Mouse (Mus musculus): ENCODE measurements around the gene Ifnar1. TPM values are rescaled to one million over a fixed set of nuclear protein-coding genes. Genes with fewer than 3 reads are reported as not detected.
"Not testable (repeated sequence)": the region's sequence is repeated elsewhere in the genome, so short reads cannot be mapped to it uniquely, and the experiment has no call there.

Ifnar1 gene
- total RNA-seq, 2 experiments from 2014 or later, result 48.8 to 55.6 TPM

- DNase-seq (ENCODE audit: extremely low spot score in 1 of 2, low spot score in 1 of 2), result no peak
Measured at GRCm38 (mm10) chr16:91496766-91497165, 11.7 kb downstream of the Ifnar1 start.

- no peak for DNase-seq (ENCODE audit: extremely low spot score in 1 of 2, low spot score in 1 of 2)
Measured at GRCm38 (mm10) chr16:91498041-91498440, 13.0 kb downstream of the Ifnar1 start.

GRCm38 (mm10) chr16:91504701-91505100 is 19.7 kb downstream of the Ifnar1 start:
- DNase-seq (ENCODE audit: extremely low spot score in 1 of 2, low spot score in 1 of 2), result no peak

DNA sequence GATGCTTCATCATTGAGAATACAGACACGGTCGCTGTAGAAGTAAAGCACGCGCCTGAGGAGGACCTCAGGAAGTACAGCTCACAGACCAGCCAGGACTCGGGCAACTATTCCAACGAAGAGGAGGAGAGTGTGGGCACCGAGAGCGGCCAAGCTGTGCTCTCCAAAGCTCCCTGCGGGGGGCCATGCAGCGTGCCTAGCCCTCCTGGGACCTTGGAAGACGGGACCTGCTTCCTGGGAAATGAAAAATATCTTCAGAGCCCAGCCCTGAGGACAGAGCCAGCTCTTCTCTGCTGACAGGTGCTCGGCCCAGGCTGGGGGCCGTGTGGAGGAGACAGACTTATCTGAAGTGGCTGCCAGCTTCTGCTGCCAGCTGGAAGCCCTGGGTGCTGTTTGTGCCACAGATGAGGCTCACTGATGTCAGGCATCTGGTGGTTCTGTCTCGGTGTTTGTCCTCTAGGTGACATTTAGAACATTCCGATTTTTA is 20.1 kb downstream of the Ifnar1 start:
- no peak for DNase-seq (ENCODE audit: extremely low spot score in 1 of 2, low spot score in 1 of 2)

DNA sequence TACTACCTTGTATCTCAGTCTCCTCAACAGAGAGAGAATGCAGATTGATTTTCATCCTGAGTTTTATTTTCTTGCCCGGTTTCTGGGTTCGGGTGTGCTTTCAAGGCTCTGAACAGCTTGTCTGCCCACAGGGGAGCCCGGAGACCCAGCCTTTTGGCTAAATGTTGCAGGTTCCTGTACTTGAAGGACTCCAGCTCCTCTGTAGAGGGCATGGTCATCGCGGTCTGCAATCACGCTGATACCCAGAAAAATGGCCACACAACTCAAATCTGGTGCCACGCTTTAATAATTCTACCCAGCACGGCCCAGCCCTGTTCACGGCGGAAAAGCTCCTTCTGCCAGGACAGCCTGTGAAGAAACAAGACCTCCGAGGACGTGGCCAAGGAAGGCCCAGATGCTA is 21.4 kb downstream of the Ifnar1 start:
- no peak for DNase-seq (ENCODE audit: extremely low spot score in 1 of 2, low spot score in 1 of 2)

- peak; percentile 76 to 93 for DNase-seq (ENCODE audit: extremely low spot score in 1 of 2, low spot score in 1 of 2)
Measured at GRCm38 (mm10) chr16:91512161-91512787, 27.2 kb downstream of the Ifnar1 start.

- DNase-seq (ENCODE audit: extremely low spot score in 1 of 2, low spot score in 1 of 2), result no peak
Measured at GRCm38 (mm10) chr16:91513099-91513498, 28.1 kb downstream of the Ifnar1 start.

- DNase-seq (ENCODE audit: extremely low spot score in 1 of 2, low spot score in 1 of 2), result no peak
Measured at GRCm38 (mm10) chr16:91517020-91517419, 32.0 kb downstream of the Ifnar1 start.

DNA sequence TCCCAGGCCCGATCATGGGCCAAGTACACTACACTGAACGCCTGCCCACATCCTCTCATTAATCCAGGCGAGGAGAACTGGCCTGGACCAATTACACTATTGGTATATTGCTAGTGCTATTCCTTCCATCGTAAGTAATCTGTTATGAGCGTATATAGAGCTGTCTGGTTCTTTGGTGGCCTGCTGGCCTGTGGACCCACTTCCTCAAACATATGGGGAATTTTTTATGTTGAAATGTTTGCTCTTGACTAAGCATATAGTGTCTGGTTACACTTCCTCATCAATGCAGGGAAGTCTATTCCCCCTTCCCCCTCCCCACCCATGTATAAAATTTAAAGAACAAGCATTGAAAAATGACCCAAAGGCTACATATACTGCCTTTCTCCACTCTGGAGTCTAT is 37.0 kb downstream of the Ifnar1 start:
- DNase-seq (ENCODE audit: extremely low spot score in 1 of 2, low spot score in 1 of 2), result no peak

DNA sequence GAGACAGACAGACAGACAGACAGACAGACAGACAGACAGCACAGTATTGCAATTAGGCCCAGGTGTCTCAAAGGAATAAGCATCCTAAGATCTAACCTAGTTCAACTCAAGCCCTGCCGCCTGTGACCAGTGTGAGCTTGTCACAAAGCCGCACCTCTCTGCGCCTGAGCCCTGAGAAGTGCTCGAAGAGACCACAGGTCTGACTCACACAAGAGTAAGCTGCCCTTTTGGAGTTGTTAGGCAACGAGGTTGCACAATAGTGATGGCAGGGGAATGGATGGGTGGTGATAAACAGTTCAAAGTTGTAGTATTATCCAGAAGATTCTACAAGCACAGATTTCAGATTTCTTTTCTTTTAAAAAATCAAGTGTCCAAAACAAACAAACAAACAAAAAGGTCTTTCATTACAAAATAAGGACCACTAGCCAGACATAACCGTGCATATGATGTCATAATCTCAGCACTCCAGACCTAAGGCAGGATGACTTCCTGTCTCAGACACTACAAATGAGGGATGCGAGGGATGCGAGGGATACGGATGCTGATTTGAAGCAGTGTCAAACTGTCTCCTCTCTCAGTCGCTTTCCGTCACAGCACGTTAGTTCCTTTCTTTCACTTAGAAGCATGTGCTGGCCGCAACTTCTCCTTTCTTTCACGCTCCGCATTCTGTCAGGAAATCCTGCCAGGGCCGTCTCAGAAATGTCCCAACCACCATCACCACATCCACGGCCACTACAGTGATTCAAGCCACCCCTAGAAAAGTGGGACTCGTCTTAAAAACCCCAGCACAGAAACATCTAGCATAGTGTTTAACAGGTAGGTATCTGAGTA is 37.7 kb downstream of the Ifnar1 start:
- no peak for DNase-seq (ENCODE audit: extremely low spot score in 1 of 2, low spot score in 1 of 2)

DNA sequence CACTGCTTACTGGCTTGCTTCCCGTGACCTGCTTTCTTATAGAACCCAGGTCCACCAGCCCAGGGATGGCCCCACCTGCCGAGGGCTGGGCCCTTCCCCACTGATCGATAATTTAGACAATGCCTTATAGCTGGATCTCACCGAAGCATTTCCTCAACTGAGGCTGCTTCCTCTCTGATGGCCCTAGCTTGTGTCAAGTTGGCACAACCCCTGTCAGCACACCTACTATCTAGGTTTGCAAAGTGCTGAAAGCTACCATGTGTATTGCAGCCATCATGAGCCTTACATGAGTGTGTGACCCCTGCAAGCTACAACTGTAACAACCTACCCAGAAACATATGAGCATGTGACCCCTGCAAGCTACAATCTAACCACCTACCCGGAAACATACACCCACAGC is 39.2 kb downstream of the Ifnar1 start:
- no peak for DNase-seq (ENCODE audit: extremely low spot score in 1 of 2, low spot score in 1 of 2)

GRCm38 (mm10) chr16:91526274-91526673 is 41.2 kb downstream of the Ifnar1 start:
- DNase-seq (ENCODE audit: extremely low spot score in 1 of 2, low spot score in 1 of 2), result no peak

DNA sequence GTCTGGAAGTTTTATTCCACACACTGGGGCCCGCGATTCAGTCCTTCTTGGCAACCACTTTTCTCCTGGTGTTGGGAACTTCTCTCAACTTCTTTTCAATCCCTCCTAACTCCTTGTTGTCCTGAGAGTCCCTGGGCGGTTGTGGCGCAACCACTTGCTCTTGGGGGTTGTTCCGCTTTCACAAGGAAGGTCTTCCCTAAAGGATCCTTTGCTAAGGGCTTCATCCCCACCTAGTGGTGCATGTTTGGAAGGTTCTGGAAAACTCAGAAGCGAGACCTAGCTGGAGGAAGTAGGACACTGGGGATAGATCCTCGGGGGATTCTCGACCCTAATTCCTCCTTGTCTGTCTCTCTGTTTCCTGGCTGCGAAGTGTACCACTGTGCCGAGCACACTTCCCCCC is 42.0 kb downstream of the Ifnar1 start:
- no peak for DNase-seq (ENCODE audit: extremely low spot score in 1 of 2, low spot score in 1 of 2)

DNA sequence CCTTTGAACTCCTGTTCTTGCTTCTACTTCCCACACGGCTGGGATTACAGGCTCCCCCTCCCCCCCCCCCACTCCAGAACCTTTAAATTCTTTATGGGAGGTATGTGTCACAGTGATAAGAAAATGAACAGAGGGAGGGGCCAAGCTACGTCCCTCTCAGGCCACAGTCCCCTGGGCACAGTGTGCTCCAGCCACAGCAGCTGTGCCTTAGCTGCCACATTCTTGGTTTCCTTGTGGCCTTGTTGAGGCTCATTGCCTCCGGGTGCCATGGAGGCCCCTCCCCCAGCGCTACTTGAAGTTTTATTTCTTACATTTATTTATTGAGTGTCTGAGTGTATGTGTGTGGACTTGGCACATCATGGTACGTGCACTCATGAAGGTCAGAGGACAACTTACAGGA is 42.5 kb downstream of the Ifnar1 start:
- no peak for DNase-seq (ENCODE audit: extremely low spot score in 1 of 2, low spot score in 1 of 2)

DNA sequence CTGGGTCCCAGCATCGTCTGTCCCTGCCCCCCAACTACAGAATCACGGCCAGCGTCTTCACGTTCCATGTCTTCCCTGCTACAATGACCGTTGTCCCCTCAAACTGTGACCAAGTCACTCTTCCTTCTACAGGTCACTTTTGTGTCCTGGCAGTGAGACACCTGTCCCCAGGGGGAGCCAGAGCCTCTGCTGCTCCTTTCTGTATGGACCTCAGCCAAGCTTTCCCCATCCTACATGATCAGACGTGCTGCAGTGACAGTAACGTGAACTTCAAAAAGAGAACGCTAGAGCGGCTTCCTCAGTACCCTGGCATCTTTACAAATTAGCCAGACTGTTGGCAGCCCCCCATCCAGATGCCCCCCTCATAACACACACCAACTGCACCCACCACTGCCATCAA is 43.5 kb downstream of the Ifnar1 start:
- DNase-seq (ENCODE audit: extremely low spot score in 1 of 2, low spot score in 1 of 2), result no peak

- not testable (repeated sequence) for DNase-seq (ENCODE audit: extremely low spot score in 1 of 2, low spot score in 1 of 2)
Measured at GRCm38 (mm10) chr16:91530830-91531229, 45.8 kb downstream of the Ifnar1 start.

- no peak for DNase-seq (ENCODE audit: extremely low spot score in 1 of 2, low spot score in 1 of 2)
Measured at GRCm38 (mm10) chr16:91531856-91532255, 46.8 kb downstream of the Ifnar1 start.

- DNase-seq (ENCODE audit: extremely low spot score in 1 of 2, low spot score in 1 of 2), result no peak
Measured at GRCm38 (mm10) chr16:91532429-91532828, 47.4 kb downstream of the Ifnar1 start.

- DNase-seq (ENCODE audit: extremely low spot score in 1 of 2, low spot score in 1 of 2), result no peak
Measured at GRCm38 (mm10) chr16:91533097-91534001, 48.3 kb downstream of the Ifnar1 start.

- peak in 1 of 2 experiments; percentile 56 for DNase-seq (ENCODE audit: extremely low spot score in 1 of 2, low spot score in 1 of 2)
Measured at GRCm38 (mm10) chr16:91534477-91534876, 49.4 kb downstream of the Ifnar1 start.

DNA sequence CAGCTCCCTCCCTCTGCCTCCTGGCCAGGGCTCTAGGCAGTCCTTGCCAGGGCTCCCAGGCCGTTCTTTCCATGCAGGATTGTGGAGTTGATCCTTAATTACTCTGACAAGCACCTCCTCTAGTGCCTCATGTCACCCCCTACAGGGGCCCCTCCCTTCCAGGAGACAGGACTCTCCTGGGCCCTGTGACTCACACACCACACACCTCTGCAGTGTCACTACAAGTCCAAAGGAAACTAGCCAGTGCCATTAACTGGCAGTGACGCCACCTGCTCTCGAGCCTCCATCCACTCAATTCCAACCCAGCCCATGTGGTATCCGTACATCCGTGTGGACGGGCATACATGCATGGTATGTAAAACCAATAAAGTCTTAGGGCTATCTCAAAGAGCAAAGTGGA is 49.9 kb downstream of the Ifnar1 start:
- no peak for DNase-seq (ENCODE audit: extremely low spot score in 1 of 2, low spot score in 1 of 2)

Data from layer of hippocampus, postnatal 25 days (tissue).